ENCODE assay signal across 8 mouse cellular contexts in genomic region chr2:30063791-30064190, GRCm38 (mm10). TPM values are rescaled to one million over a fixed set of nuclear protein-coding genes. Genes with fewer than 3 reads are reported as not detected.
DNase-seq lines count a peak whose midpoint lies in the region; ATAC-seq and TF ChIP-seq lines count a peak whose summit lies in the region.

No protein-coding gene starts in this region.

- H3K4me2 ChIP-seq in forebrain, embryonic 16.5 days (ENCODE audit: low read length) = peak overlapping the region; percentile 79
- H3K4me2 ChIP-seq in liver, embryonic 15.5 days = peak overlapping the region; percentile 95

- H3K9me3 ChIP-seq in forebrain, embryonic 16.5 days (ENCODE audit: control insufficient read depth, low read length) = no peaks in the 10 kb centered on the region
- no peaks in the 10 kb centered on the region for H3K9me3 ChIP-seq in liver, embryonic 15.5 days (replicated peaks)

- intact Hi-C loops in gastrocnemius, adult 2 months (cut with DNase I) = loop anchor here (2.0 kb wide), 1 partner anchor 15 kb away; the partner anchor contains the start of gene Wdr34

- no peak for DNase-seq in gastrocnemius, adult 2 months
- DNase-seq in gastrocnemius, adult 8-10 months (ENCODE audit: low spot score in 2 of 2) = no peak
- DNase-seq in A20 (ENCODE audit: low read depth, low spot score) = peak; percentile 76
- DNase-seq in layer of hippocampus, adult 11-12 months (ENCODE audit: low spot score) = no peak
- no peak for DNase-seq in thymus, postnatal 25 days
- no peak for DNase-seq in layer of hippocampus, postnatal 10 days (ENCODE audit: low spot score in 2 of 2)

- WGBS in forebrain, embryonic 16.5 days = 12% methylated on average over 2 of the region's 3 CpGs
- 1% methylated on average over 3 of the region's 3 CpGs for WGBS in liver, embryonic 15.5 days (ENCODE audit: insufficient replicate concordance)

- H3K36me3 ChIP-seq in forebrain, embryonic 16.5 days (ENCODE audit: control insufficient read depth, insufficient read depth) = peaks cover 5% of the 10 kb centered on the region
- peaks cover 11% of the 10 kb centered on the region for H3K36me3 ChIP-seq in liver, embryonic 15.5 days (replicated peaks)

- peaks cover 41% of the 10 kb centered on the region for H3K4me1 ChIP-seq in forebrain, embryonic 16.5 days (replicated peaks; ENCODE audit: control insufficient read depth, insufficient read depth, low read length)
- peaks cover 67% of the 10 kb centered on the region for H3K4me1 ChIP-seq in liver, embryonic 15.5 days (replicated peaks)

- peak overlapping the region; percentile 60 for H3K9ac ChIP-seq in forebrain, embryonic 16.5 days (replicated peaks; ENCODE audit: low read depth, low read length)
- peak overlapping the region; percentile 69 for H3K9ac ChIP-seq in liver, embryonic 15.5 days

- no peaks in the 10 kb centered on the region for H3K27me3 ChIP-seq in forebrain, embryonic 16.5 days (replicated peaks; ENCODE audit: control insufficient read depth, insufficient read depth, low read length)
- H3K27me3 ChIP-seq in liver, embryonic 15.5 days = no peaks in the 10 kb centered on the region

- no peak for TF ChIP-seq CTCF in gastrocnemius, adult 2 months (IDR thresholded peaks at IDR 0.05)

- H3K4me3 ChIP-seq in gastrocnemius, adult 2 months = no peak overlapping the region
- H3K4me3 ChIP-seq in forebrain, embryonic 16.5 days (replicated peaks; ENCODE audit: low read length) = no peak overlapping the region; the same call in 1 of the 2 replicates
- peak overlapping the region; percentile 67 for H3K4me3 ChIP-seq in liver, embryonic 15.5 days (replicated peaks)

- ATAC-seq in forebrain, embryonic 16.5 days = no peak
- ATAC-seq in liver, embryonic 15.5 days (ENCODE audit: insufficient read depth) = no peak

- H3K27ac ChIP-seq in gastrocnemius, adult 2 months = 0 out of 2 replicates have a peak overlapping the region, but pooled peaks have one; percentile 94
- no peak overlapping the region for H3K27ac ChIP-seq in forebrain, embryonic 16.5 days (ENCODE audit: low read length)
- H3K27ac ChIP-seq in liver, embryonic 15.5 days (replicated peaks) = peak overlapping the region; percentile 86

RNA-seq across cellular contexts. Expression of gene Set, which starts 6.6 kb away (rescaled TPM):
- 100 to 1,000 TPM in 1 of 2 experiments, 10 to 100 TPM in 1; 93.8 to 110 TPM for total RNA-seq in gastrocnemius, adult 2 months (2021)
- total RNA-seq in gastrocnemius, adult 8-10 months (2022) = 100 to 1,000 TPM; 106 to 121 (median 118) TPM
- 407 and 435 TPM in 2 replicates for polyA plus RNA-seq in forebrain, embryonic 16.5 days (2015; fragmentation: Nextera tagmentation; extraction: Ambion mirVana)
- polyA plus RNA-seq in liver, embryonic 15.5 days (2015; fragmentation: Nextera tagmentation; extraction: Ambion mirVana) = 138 and 147 TPM in 2 replicates
- total RNA-seq in layer of hippocampus, postnatal 10 days (2021) = 100 to 1,000 TPM; 231 to 233 TPM

RNA-seq across cellular contexts. Expression of gene Pkn3, which starts 13.7 kb away (rescaled TPM):
- total RNA-seq in gastrocnemius, adult 2 months (2021) = 1 to 10 TPM; 3.6 to 4.1 TPM
- total RNA-seq in gastrocnemius, adult 8-10 months (2022) = 1 to 10 TPM; 2.1 to 3.2 (median 2.7) TPM
- 2.6 and 3.4 TPM in 2 replicates for polyA plus RNA-seq in forebrain, embryonic 16.5 days (2015; fragmentation: Nextera tagmentation; extraction: Ambion mirVana)
- polyA plus RNA-seq in liver, embryonic 15.5 days (2015; fragmentation: Nextera tagmentation; extraction: Ambion mirVana) = 2.3 and 2.5 TPM in 2 replicates
- 1 to 10 TPM; 1.8 to 2.2 TPM for total RNA-seq in layer of hippocampus, postnatal 10 days (2021)

RNA-seq across cellular contexts. Expression of gene Wdr34, which starts 15.1 kb away (rescaled TPM):
- total RNA-seq in gastrocnemius, adult 2 months (2021) = 1 to 10 TPM; 4.4 to 5.0 TPM
- total RNA-seq in gastrocnemius, adult 8-10 months (2022) = 1 to 10 TPM; 3.9 to 5.6 (median 4.3) TPM
- 70.2 and 83.3 TPM in 2 replicates for polyA plus RNA-seq in forebrain, embryonic 16.5 days (2015; fragmentation: Nextera tagmentation; extraction: Ambion mirVana)
- 6.2 and 7.1 TPM in 2 replicates for polyA plus RNA-seq in liver, embryonic 15.5 days (2015; fragmentation: Nextera tagmentation; extraction: Ambion mirVana)
- 10 to 100 TPM; 42.2 to 46.3 TPM for total RNA-seq in layer of hippocampus, postnatal 10 days (2021)

RNA-seq across cellular contexts. Expression of gene Zdhhc12, which starts 29.7 kb away (rescaled TPM):
- 1 to 10 TPM; 2.0 to 3.5 TPM for total RNA-seq in gastrocnemius, adult 2 months (2021)
- total RNA-seq in gastrocnemius, adult 8-10 months (2022) = 1 to 10 TPM; 3.1 to 3.9 (median 3.4) TPM
- polyA plus RNA-seq in forebrain, embryonic 16.5 days (2015; fragmentation: Nextera tagmentation; extraction: Ambion mirVana) = 17.8 and 19.0 TPM in 2 replicates
- 19.3 and 20.6 TPM in 2 replicates for polyA plus RNA-seq in liver, embryonic 15.5 days (2015; fragmentation: Nextera tagmentation; extraction: Ambion mirVana)
- 10 to 100 TPM; 19.6 to 19.7 TPM for total RNA-seq in layer of hippocampus, postnatal 10 days (2021)

Comparison
In these comparisons a context has a peak if more than half of its experiments do, and no peak if none do; other contexts are left out.
1. RNA of gene Wdr34, which starts 15.1 kb away (total RNA-seq): 42.2 to 46.3 TPM in layer of hippocampus, postnatal 10 days; 4.4 to 5.0 TPM in gastrocnemius, adult 2 months and 3.9 to 5.6 TPM in gastrocnemius, adult 8-10 months; every median in the first group is over 4 times any median in the second.